Mouse (Mus musculus) forebrain, embryonic 12.5 days (tissue): ENCODE data around the gene Fos. TPM values are rescaled to one million over a fixed set of nuclear protein-coding genes. Genes with fewer than 3 reads are reported as not detected.
"Not testable (repeated sequence)": the region's sequence is repeated elsewhere in the genome, so short reads cannot be mapped to it uniquely, and the experiment has no call there.

Experiments
- ATAC-seq: fragments of 200-750 bp; cut with Nextera tagmentation; 2 replicates; pipeline ENCODE4 v1.8.0; 2017; ENCODE audit warnings: moderate TSS enrichment; ENCODE audit not compliant: low FRiP score
- H3K27ac ChIP-seq: fragments of 300-500 bp; sonication (generic); 2 replicates; pipeline ENCODE4 v1.5.1; 2016; ENCODE audit warnings: mild to moderate bottlenecking
- H3K27me3 ChIP-seq: fragments of 300-500 bp; sonication (generic); 2 replicates; pipeline ENCODE4 v1.6.1; 2016; ENCODE audit warnings: mild to moderate bottlenecking
- H3K36me3 ChIP-seq: fragments of 300-500 bp; sonication (generic); replicated peaks from 2 replicates; pipeline ENCODE4 v1.6.1; 2016; ENCODE audit warnings: mild to moderate bottlenecking
- H3K4me1 ChIP-seq: fragments of 300-500 bp; sonication (generic); 2 replicates; pipeline ENCODE4 v1.6.1; 2016
- H3K4me2 ChIP-seq: fragments of 300-500 bp; sonication (generic); 2 replicates; pipeline ENCODE4 v1.6.1; 2016; ENCODE audit warnings: mild to moderate bottlenecking, moderate library complexity
- H3K4me3 ChIP-seq: fragments of 300-500 bp; sonication (generic); replicated peaks from 2 replicates; pipeline ENCODE4 v1.5.1; 2016; ENCODE audit warnings: mild to moderate bottlenecking
- H3K9ac ChIP-seq: fragments of 300-500 bp; sonication (generic); 2 replicates; pipeline ENCODE4 v1.6.1; 2016; ENCODE audit warnings: mild to moderate bottlenecking
- H3K9me3 ChIP-seq: fragments of 300-500 bp; sonication (generic); 2 replicates; pipeline ENCODE4 v1.6.1; 2016
- WGBS: fragments of 180-500 bp; shearing (Covaris S2); methylation state at CpG from one replicate; pipeline ENCODE4 v1.1.7; 2016; 5-methylcytosine and 5-hydroxymethylcytosine counted together
- polyA plus RNA-seq: library from polyadenylated mRNA; unstranded; fragments of >200 nt; fragmentation: Nextera tagmentation; extraction: Ambion mirVana; gene quantifications from 2 replicates; pipeline ENCODE4 v1.2.1, GENCODE M21; 2016

Gene Fos
- polyA plus RNA-seq, 1 experiment from 2014 or later, result 0.80 TPM

DNA sequence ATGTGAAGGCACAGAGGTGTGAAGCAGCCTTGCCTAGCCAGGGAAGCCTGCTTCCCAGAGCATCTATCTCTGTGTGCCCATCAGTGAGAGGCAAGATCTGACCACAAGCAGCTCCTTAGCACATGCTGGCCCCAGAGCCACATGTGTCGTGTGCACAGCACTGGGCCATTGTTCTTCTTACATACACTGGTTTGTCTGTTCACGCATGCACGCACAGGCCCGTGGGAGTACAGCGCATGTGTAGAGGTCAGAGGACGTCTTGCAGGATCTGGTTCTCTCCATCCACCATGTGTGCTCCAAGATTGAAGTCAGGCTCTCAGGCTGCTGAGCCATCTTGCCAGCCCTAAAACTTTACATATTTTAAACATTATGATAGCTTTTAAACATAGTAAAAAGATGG is 47.4 kb downstream of the Fos start:
- no peak overlapping the region for H3K4me3 ChIP-seq
- H3K4me2 ChIP-seq, result no peak overlapping the region
- no peak for ATAC-seq
- H3K9ac ChIP-seq, result no peak overlapping the region
- no peaks in the 10 kb centered on the region for H3K9me3 ChIP-seq
- no peak overlapping the region for H3K27ac ChIP-seq
- H3K4me1 ChIP-seq, result peaks cover 25% of the 10 kb centered on the region
- no peaks in the 10 kb centered on the region for H3K36me3 ChIP-seq
- H3K27me3 ChIP-seq, result no peaks in the 10 kb centered on the region
- 80% methylated on average over 6 of the region's 6 CpGs for whole genome bisulfite sequencing

DNA sequence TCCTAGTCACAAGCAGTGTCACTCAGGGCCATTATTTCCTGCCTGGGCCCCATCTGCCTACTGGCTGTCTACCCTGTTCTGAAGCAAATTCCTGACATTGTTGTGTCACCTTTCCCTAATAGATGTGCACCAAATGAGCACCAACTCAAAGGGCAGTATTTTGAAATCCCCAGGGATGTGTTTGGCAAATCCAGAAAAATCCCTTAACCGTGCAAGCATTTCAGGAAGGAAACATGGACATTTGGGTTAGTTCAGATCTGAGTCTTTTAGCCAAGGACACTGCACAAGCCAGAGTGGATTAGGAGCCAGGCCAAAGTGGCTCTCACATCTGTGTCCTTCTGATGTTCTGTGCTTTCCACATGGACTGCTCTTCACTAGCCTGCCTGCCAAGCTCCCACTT is 48.0 kb downstream of the Fos start:
- no peaks in the 10 kb centered on the region for H3K27me3 ChIP-seq
- H3K4me2 ChIP-seq, result no peak overlapping the region
- H3K4me1 ChIP-seq, result peaks cover 25% of the 10 kb centered on the region
- no peaks in the 10 kb centered on the region for H3K36me3 ChIP-seq
- H3K9me3 ChIP-seq, result no peaks in the 10 kb centered on the region
- no peak overlapping the region for H3K4me3 ChIP-seq
- H3K27ac ChIP-seq, result no peak overlapping the region
- WGBS, result 75% methylated on average over 1 of the region's 1 CpGs
- ATAC-seq, result no peak
- no peak overlapping the region for H3K9ac ChIP-seq

DNA sequence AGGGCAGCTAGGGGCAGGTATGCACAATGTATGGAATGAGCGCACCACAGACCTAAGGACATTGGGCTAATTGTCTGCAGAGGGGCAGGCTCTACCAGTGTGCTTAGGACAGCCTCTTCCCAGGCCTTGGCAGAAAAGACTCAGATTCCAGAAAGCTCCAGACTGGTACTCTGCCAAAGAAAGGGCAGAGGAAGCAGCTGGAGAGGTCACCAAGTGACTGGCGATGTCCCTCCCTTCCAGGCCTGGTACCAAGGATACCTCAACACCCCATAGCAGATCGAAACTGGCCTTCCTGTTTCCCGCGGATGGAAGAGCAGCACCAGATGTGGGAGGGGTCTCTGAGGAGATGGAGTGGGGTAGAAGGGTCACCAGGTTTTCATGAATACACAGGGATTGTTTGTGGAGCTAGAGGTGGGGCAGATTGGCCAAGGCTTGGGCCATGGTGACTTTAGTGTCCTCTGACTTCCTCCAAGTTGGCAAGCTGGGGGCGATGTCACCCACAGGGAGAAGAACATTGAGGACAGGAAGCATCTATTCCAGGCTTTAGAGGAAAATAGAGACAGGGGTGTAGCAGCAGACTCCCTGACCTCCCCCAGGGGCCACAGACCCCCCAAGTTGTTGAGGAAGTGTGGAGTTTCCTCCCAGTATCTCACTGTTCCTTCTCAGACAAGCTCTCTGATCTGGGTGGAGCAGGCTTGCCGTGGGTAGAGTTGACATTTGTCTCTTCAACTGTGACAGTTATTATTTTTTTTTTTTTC is 49.1 kb downstream of the Fos start:
- no peak overlapping the region for H3K27ac ChIP-seq
- no peak overlapping the region for H3K4me2 ChIP-seq
- no peaks in the 10 kb centered on the region for H3K27me3 ChIP-seq
- H3K4me3 ChIP-seq, result no peak overlapping the region
- no peaks in the 10 kb centered on the region for H3K9me3 ChIP-seq
- H3K36me3 ChIP-seq, result no peaks in the 10 kb centered on the region
- 85% methylated on average over 7 of the region's 7 CpGs for WGBS
- H3K9ac ChIP-seq, result no peak overlapping the region
- no peak for ATAC-seq
- H3K4me1 ChIP-seq, result peaks cover 25% of the 10 kb centered on the region

DNA sequence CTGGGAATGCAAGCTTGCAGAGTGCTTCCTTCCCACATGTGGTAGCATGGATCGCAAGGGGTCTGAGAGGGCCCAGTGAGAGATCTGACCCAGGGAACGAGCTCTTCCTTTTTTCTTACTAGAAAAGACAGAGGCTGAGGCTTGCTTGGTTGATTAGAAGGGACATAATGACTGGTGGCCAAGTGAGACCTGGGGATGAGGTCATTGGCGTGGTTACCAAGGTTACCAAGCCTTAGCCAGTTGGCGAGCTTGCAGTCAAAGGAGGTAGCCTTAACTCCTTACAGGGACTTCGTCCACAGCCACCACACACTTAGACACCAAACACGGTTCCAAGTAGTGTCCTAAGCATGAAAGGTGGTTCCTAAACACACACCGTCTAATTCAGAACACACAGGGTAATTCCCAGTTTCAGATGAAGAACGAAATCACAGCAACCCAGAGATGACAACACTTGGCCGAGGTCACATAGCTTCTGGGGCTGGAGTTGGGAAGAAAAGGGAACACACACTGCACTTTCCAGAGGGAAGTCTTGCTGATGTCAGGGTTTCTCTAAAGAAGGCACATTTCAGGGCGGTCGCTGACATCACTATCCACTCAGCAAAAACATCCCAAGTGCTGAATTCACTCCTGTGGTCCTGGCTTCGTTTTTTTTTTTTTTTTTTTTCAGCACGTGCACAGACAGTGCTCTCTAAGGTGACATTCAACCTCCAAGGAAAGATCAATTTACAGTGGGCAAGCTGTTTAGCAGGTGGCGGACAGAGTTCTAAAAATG is 49.9 kb downstream of the Fos start:
- H3K4me3 ChIP-seq, result no peak overlapping the region
- H3K36me3 ChIP-seq, result no peaks in the 10 kb centered on the region
- no peak overlapping the region for H3K4me2 ChIP-seq
- peaks cover 25% of the 10 kb centered on the region for H3K4me1 ChIP-seq
- WGBS, result 56% methylated on average over 14 of the region's 14 CpGs
- no peak overlapping the region for H3K27ac ChIP-seq
- no peak for ATAC-seq
- no peaks in the 10 kb centered on the region for H3K9me3 ChIP-seq
- H3K27me3 ChIP-seq, result no peaks in the 10 kb centered on the region
- no peak overlapping the region for H3K9ac ChIP-seq

DNA sequence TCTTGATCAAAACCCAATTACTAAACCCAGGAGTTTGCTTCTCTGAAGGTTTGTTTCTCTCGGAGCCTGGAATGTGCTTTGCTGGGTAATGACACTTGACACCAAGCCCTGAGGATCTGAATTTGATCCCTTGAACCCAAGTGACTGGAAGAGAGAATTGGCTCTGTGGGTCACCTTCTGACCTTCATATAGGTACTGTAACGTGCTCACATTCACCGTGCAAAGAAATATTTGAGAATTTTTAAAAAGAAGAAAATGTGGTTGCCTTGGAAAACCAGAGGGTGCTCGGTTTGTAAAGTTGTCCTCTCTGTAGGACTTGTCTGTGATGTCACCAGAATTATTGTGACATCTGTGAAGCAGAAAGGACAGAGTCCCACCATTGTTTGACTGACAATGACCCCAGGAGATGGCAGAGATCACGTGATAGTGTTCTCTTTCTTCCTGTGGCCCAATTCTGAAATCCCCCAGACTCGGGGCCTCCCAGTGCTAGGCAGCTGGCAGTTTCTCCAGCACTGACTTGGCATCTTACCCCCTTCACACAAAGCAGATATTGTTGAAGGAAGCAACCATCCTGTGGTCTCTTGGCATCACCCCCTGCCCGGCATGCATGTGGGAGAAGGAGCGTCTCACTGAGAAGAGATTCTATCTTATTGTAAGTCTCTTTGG is 50.6 kb downstream of the Fos start:
- H3K27me3 ChIP-seq, result no peaks in the 10 kb centered on the region
- no peak overlapping the region for H3K9ac ChIP-seq
- H3K27ac ChIP-seq, result no peak overlapping the region
- no peaks in the 10 kb centered on the region for H3K9me3 ChIP-seq
- H3K4me3 ChIP-seq, result no peak overlapping the region
- peaks cover 25% of the 10 kb centered on the region for H3K4me1 ChIP-seq
- 48% methylated on average over 8 of the region's 8 CpGs for WGBS
- H3K36me3 ChIP-seq, result no peaks in the 10 kb centered on the region
- H3K4me2 ChIP-seq, result no peak overlapping the region
- no peak for ATAC-seq

DNA sequence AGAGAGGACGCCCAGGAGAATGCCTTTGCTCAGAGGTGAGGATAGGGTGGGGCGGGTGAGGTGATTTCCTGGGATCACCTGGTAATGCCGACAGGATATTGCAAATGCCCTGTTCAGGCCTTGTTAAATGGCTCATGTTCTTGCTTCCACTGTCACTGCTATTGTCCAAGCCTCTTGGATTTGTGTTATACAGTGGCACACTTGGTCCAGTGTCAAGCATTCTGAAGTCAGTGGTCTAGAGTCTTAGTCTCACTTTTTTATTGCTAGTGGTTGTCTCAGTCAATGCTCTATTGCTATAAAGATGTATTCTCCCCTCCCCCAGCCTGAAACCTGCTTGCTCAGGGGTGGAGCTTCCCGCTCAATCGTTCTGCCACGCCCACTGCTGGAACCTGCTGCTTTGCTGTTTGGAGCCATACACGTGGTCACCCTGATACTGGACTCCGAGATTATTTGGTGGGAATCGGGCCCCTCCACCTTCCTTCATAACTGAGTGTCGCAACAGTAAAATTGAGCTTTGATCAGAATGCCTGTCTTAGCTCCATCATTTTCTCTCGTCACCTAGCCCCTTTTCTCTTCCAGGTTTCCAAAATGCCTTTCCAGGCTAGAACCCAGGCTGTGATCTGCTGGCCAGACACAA is 51.3 kb downstream of the Fos start:
- not testable (repeated sequence) for H3K27ac ChIP-seq, H3K36me3 ChIP-seq, H3K9me3 ChIP-seq, H3K4me2 ChIP-seq, H3K9ac ChIP-seq, ATAC-seq, H3K4me3 ChIP-seq, H3K27me3 ChIP-seq
- WGBS, result 66% methylated on average over 11 of the region's 11 CpGs
- peaks cover 25% of the 10 kb centered on the region for H3K4me1 ChIP-seq

Other genes starting within 250 kb of the Fos start
- 11.0 and 11.2 TPM in 2 replicates for gene Mlh3, start 203.3 kb upstream of the Fos start, polyA plus RNA-seq
- gene Acyp1, start 185.5 kb upstream of the Fos start, polyA plus RNA-seq, result 62.1 and 62.2 TPM in 2 replicates
- gene Zc2hc1c, start 185.3 kb upstream of the Fos start, polyA plus RNA-seq, result 1.1 and 1.6 TPM in 2 replicates
- gene Nek9, start 134.5 kb upstream of the Fos start, polyA plus RNA-seq, result 23.7 and 24.5 TPM in 2 replicates
- gene Tmed10, start 99.0 kb upstream of the Fos start, polyA plus RNA-seq, result 208 and 214 TPM in 2 replicates
- gene Jdp2, start 125.1 kb downstream of the Fos start, polyA plus RNA-seq, result 0.47 and 0.56 TPM in 2 replicates
- gene Batf, start 212.8 kb downstream of the Fos start, polyA plus RNA-seq, result 0.56 and 1.5 TPM in 2 replicates